Mouse (Mus musculus): ENCODE measurements around the gene Nol11. TPM values are rescaled to one million over a fixed set of nuclear protein-coding genes. Genes with fewer than 3 reads are reported as not detected.
A peak's percentile ranks its signal among the peaks of the same experiment; 100 is the strongest.

Gene Nol11
- total and polyA plus RNA-seq, 3 experiments: 58.5 to 110 (median 93.8) TPM

GRCm38 (mm10) chr11:107188565-107189552 is at the start of gene Nol11 (continued):
- TF ChIP-seq ZNF384 (IDR thresholded peaks at IDR 0.05; ENCODE audit: low read depth, low read length): peak; percentile 50; the same call in 1 of the 2 replicates
- TF ChIP-seq MYC (IDR thresholded peaks at IDR 0.05; ENCODE audit: low read depth, low read length): peak; percentile 99
- TF ChIP-seq POLR2A (IDR thresholded peaks at IDR 0.05; ENCODE audit: control insufficient read depth in 1 of 2, insufficient read depth in 1 of 2, low read depth in 1 of 2, low read length in 2 of 2, poor library complexity in 1 of 2): peak; percentile 90 to 99
- peak; percentile 96 for TF ChIP-seq SIN3A (IDR thresholded peaks at IDR 0.05; ENCODE audit: low read length)
- TF ChIP-seq MEF2A (IDR thresholded peaks at IDR 0.05; ENCODE audit: extremely low read depth, insufficient replicate concordance, low read depth, low read length, poor library complexity, severe bottlenecking): no peak
- peak; percentile 68 for TF ChIP-seq ETS1 (IDR thresholded peaks at IDR 0.05; ENCODE audit: low read depth, low read length)

GRCm38 (mm10) chr11:107238506-107238905 is 49.3 kb upstream of the Nol11 start:
- no peak overlapping the region for H3K9ac ChIP-seq (ENCODE audit: control insufficient read depth, low read depth, low read length, poor library complexity, severe bottlenecking)
- H3K27me3 ChIP-seq (ENCODE audit: control insufficient read depth in 1 of 2, insufficient read depth in 2 of 2, low read length in 2 of 2): no peaks in the 10 kb centered on the region
- H3K4me1 ChIP-seq (ENCODE audit: control insufficient read depth in 1 of 2, insufficient read depth in 2 of 2, low read length in 2 of 2): peaks cover 0 to 5% of the 10 kb centered on the region in 2 experiments; a peak in 3 of 4 replicates
- no peak for TF ChIP-seq MEF2A (IDR thresholded peaks at IDR 0.05; ENCODE audit: extremely low read depth, insufficient replicate concordance, low read depth, low read length, poor library complexity, severe bottlenecking)
- no peak for TF ChIP-seq UBTF (IDR thresholded peaks at IDR 0.05; ENCODE audit: borderline replicate concordance, insufficient read depth, low read depth, low read length)
- H3K4me3 ChIP-seq (ENCODE audit: control insufficient read depth in 1 of 2, insufficient read depth in 1 of 2, low read depth in 2 of 2, low read length in 2 of 2): no peak overlapping the region
- no peaks in the 10 kb centered on the region for H3K79me2 ChIP-seq (ENCODE audit: control insufficient read depth, insufficient read depth, low read length, poor library complexity)
- peaks cover 5 to 6% of the 10 kb centered on the region in 2 experiments; a peak in 3 of 4 replicates for H3K36me3 ChIP-seq (ENCODE audit: control insufficient read depth in 1 of 2, insufficient read depth in 2 of 2, low read length in 2 of 2)
- H3K9me3 ChIP-seq (replicated peaks; ENCODE audit: insufficient read depth, low read length): no peaks in the 10 kb centered on the region
- H3K27ac ChIP-seq (ENCODE audit: control insufficient read depth, low read depth, low read length): no peak overlapping the region
- DNase-seq (ENCODE audit: low read depth, low spot score): no peak

- H3K27me3 ChIP-seq (ENCODE audit: control insufficient read depth in 1 of 2, insufficient read depth in 2 of 2, low read length in 2 of 2): no peaks in the 10 kb centered on the region
- TF ChIP-seq KAT2A (conservative IDR thresholded peaks at IDR 0.05; ENCODE audit: low read depth, low read length): no peak
- TF ChIP-seq MEF2A (IDR thresholded peaks at IDR 0.05; ENCODE audit: extremely low read depth, insufficient replicate concordance, low read depth, low read length, poor library complexity, severe bottlenecking): no peak
- TF ChIP-seq MXI1 (IDR thresholded peaks at IDR 0.05; ENCODE audit: low read depth, low read length): no peak
- no peak for TF ChIP-seq CHD2 (IDR thresholded peaks at IDR 0.05; ENCODE audit: low read length)
- no peak for TF ChIP-seq CTCF (IDR thresholded peaks at IDR 0.05 in 2 of 3, conservative IDR thresholded peaks at IDR 0.05 in 1 of 3; ENCODE audit: control insufficient read depth in 1 of 3, insufficient read depth in 1 of 3, low read depth in 2 of 3, low read length in 3 of 3, poor library complexity in 1 of 3, severe bottlenecking in 1 of 3)
- no peak for TF ChIP-seq ZKSCAN1 (IDR thresholded peaks at IDR 0.05; ENCODE audit: low read depth, low read length)
- TF ChIP-seq GABPA (IDR thresholded peaks at IDR 0.05; ENCODE audit: low read depth, low read length): no peak
- TF ChIP-seq ZC3H11A (IDR thresholded peaks at IDR 0.05; ENCODE audit: low read depth, low read length): no peak
- no peak for TF ChIP-seq RCOR1 (IDR thresholded peaks at IDR 0.05; ENCODE audit: low read depth, low read length)
- no peak for TF ChIP-seq GATA1 (IDR thresholded peaks at IDR 0.05; ENCODE audit: low read depth, low read length)
- TF ChIP-seq UBTF (IDR thresholded peaks at IDR 0.05; ENCODE audit: borderline replicate concordance, insufficient read depth, low read depth, low read length): no peak
- TF ChIP-seq MAFK (IDR thresholded peaks at IDR 0.05; ENCODE audit: borderline replicate concordance, low read depth, low read length): no peak
- no peak overlapping the region for H3K4me3 ChIP-seq (ENCODE audit: control insufficient read depth in 1 of 2, insufficient read depth in 1 of 2, low read depth in 2 of 2, low read length in 2 of 2)
- peaks cover 5 to 6% of the 10 kb centered on the region in 2 experiments for H3K36me3 ChIP-seq (ENCODE audit: control insufficient read depth in 1 of 2, insufficient read depth in 2 of 2, low read length in 2 of 2)
- H3K9ac ChIP-seq (ENCODE audit: control insufficient read depth, low read depth, low read length, poor library complexity, severe bottlenecking): no peak overlapping the region
- H3K9me3 ChIP-seq (replicated peaks; ENCODE audit: insufficient read depth, low read length): no peaks in the 10 kb centered on the region
- H3K4me1 ChIP-seq (ENCODE audit: control insufficient read depth in 1 of 2, insufficient read depth in 2 of 2, low read length in 2 of 2): peaks cover 0 to 5% of the 10 kb centered on the region in 2 experiments; a peak in 3 of 4 replicates
- no peak overlapping the region for H3K27ac ChIP-seq (ENCODE audit: control insufficient read depth, low read depth, low read length)
- H3K79me2 ChIP-seq (ENCODE audit: control insufficient read depth, insufficient read depth, low read length, poor library complexity): no peaks in the 10 kb centered on the region
- no peak for DNase-seq (ENCODE audit: low read depth, low spot score)
These were observed 48.4 kb upstream of the Nol11 start for GRCm38 (mm10) chr11:107237532-107237931.

All from MEL (cell line).